Mouse (Mus musculus): Measurements from ENCODE around the gene Ikbke. TPM values are rescaled to one million over a fixed set of nuclear protein-coding genes. Genes with fewer than 3 reads are reported as not detected.

Ikbke gene
- polyA plus RNA-seq, 1 experiment from 2014 or later: 2.7 TPM

GRCm38 (mm10) chr1:131280280-131280679 is 874 bp upstream of the Ikbke start:
- 57% methylated on average over 3 of the region's 3 CpGs for WGBS
- H3K27me3 ChIP-seq: no peaks in the 10 kb centered on the region

GRCm38 (mm10) chr1:131278606-131279455 is 575 bp downstream of the Ikbke start:
- 0 out of 2 replicates have a peak overlapping the region, but pooled peaks have one; percentile 19 for H3K9ac ChIP-seq
- H3K27ac ChIP-seq: 0 out of 2 replicates have a peak overlapping the region, but pooled peaks have one; percentile 36
- WGBS: 47% methylated on average over 8 of the region's 8 CpGs
- ATAC-seq (ENCODE audit: insufficient number of reproducible peaks, insufficient read depth, low FRiP score, low TSS enrichment): no peak
- H3K9me3 ChIP-seq: no peaks in the 10 kb centered on the region
- H3K4me2 ChIP-seq (replicated peaks): peak overlapping the region; percentile 52
- H3K4me1 ChIP-seq: peaks cover 13% of the 10 kb centered on the region; the same call in 1 of the 2 replicates
- no peaks in the 10 kb centered on the region for H3K36me3 ChIP-seq
- peak overlapping the region; percentile 35 for H3K4me3 ChIP-seq
- H3K27me3 ChIP-seq: no peaks in the 10 kb centered on the region

More at GRCm38 (mm10) chr1:131280280-131280679, 874 bp upstream of the Ikbke start:
- ATAC-seq (ENCODE audit: insufficient number of reproducible peaks, insufficient read depth, low FRiP score, low TSS enrichment): no peak
- Histone ChIP-seq H3K4me2 (replicated peaks) (no peak overlapping the region), H3K36me3 (no peaks in the 10 kb centered on the region), H3K27ac (no peak overlapping the region), H3K4me3 (no peak overlapping the region), H3K4me1 (peaks cover 13% of the 10 kb centered on the region; the same call in 1 of the 2 replicates), H3K9me3 (no peaks in the 10 kb centered on the region), H3K9ac (no peak overlapping the region)

- no peak overlapping the region for H3K27ac ChIP-seq
Observed at GRCm38 (mm10) chr1:131276831-131277230, 2.6 kb downstream of the Ikbke start.

GRCm38 (mm10) chr1:131275577-131275976 is 3.8 kb downstream of the Ikbke start:
- no peaks in the 10 kb centered on the region for H3K9me3 ChIP-seq
- 78% methylated on average over 14 of the region's 14 CpGs for WGBS
- no peak overlapping the region for H3K27ac ChIP-seq
- H3K4me2 ChIP-seq (replicated peaks): no peak overlapping the region
- no peak overlapping the region for H3K9ac ChIP-seq
- H3K4me1 ChIP-seq: peaks cover 13% of the 10 kb centered on the region; the same call in 1 of the 2 replicates
- H3K36me3 ChIP-seq: no peaks in the 10 kb centered on the region
- no peak overlapping the region for H3K4me3 ChIP-seq
- H3K27me3 ChIP-seq: no peaks in the 10 kb centered on the region
- no peak for ATAC-seq (ENCODE audit: insufficient number of reproducible peaks, insufficient read depth, low FRiP score, low TSS enrichment)

More at GRCm38 (mm10) chr1:131276831-131277230, 2.6 kb downstream of the Ikbke start:
- no peaks in the 10 kb centered on the region for H3K9me3 ChIP-seq
- no peak overlapping the region for H3K4me2 ChIP-seq (replicated peaks)
- no peaks in the 10 kb centered on the region for H3K36me3 ChIP-seq
- H3K27me3 ChIP-seq: no peaks in the 10 kb centered on the region
- peaks cover 13% of the 10 kb centered on the region; the same call in 1 of the 2 replicates for H3K4me1 ChIP-seq
- no peak for ATAC-seq (ENCODE audit: insufficient number of reproducible peaks, insufficient read depth, low FRiP score, low TSS enrichment)
- no peak overlapping the region for H3K4me3 ChIP-seq
- no peak overlapping the region for H3K9ac ChIP-seq

- Histone ChIP-seq H3K9ac (no peak overlapping the region), H3K36me3 (no peaks in the 10 kb centered on the region), H3K27me3 (0 out of 2 replicates have a peak, but pooled peaks cover 2% of the 10 kb centered on the region), H3K4me2 (replicated peaks) (no peak overlapping the region), H3K4me3 (no peak overlapping the region), H3K4me1 (peaks cover 13% of the 10 kb centered on the region; the same call in 1 of the 2 replicates), H3K27ac (no peak overlapping the region), H3K9me3 (no peaks in the 10 kb centered on the region)
- no peak for ATAC-seq (ENCODE audit: insufficient number of reproducible peaks, insufficient read depth, low FRiP score, low TSS enrichment)
- WGBS: 47% methylated on average over 22 of the region's 22 CpGs
Observed at GRCm38 (mm10) chr1:131274725-131275539, 4.5 kb downstream of the Ikbke start.

GRCm38 (mm10) chr1:131269797-131270578 is 9.4 kb downstream of the Ikbke start:
- Histone ChIP-seq H3K4me2 (replicated peaks) (peak overlapping the region; percentile 25; the same call in 1 of the 2 replicates), H3K36me3 (no peaks in the 10 kb centered on the region), H3K4me1 (no peaks in the 10 kb centered on the region), H3K9ac (no peak overlapping the region), H3K9me3 (no peaks in the 10 kb centered on the region), H3K27ac (no peak overlapping the region), H3K4me3 (no peak overlapping the region), H3K27me3 (0 out of 2 replicates have a peak, but pooled peaks cover 5% of the 10 kb centered on the region)
- ATAC-seq (ENCODE audit: insufficient number of reproducible peaks, insufficient read depth, low FRiP score, low TSS enrichment): peak; percentile 50; the same call in 1 of the 2 replicates
- 32% methylated on average over 22 of the region's 22 CpGs for WGBS

- 0 out of 2 replicates have a peak, but pooled peaks cover 5% of the 10 kb centered on the region for H3K27me3 ChIP-seq
- no peak overlapping the region for H3K27ac ChIP-seq
- H3K4me3 ChIP-seq: no peak overlapping the region
- no peaks in the 10 kb centered on the region for H3K9me3 ChIP-seq
- H3K36me3 ChIP-seq: no peaks in the 10 kb centered on the region
- WGBS: 81% methylated on average over 10 of the region's 10 CpGs
- no peak for ATAC-seq (ENCODE audit: insufficient number of reproducible peaks, insufficient read depth, low FRiP score, low TSS enrichment)
- no peaks in the 10 kb centered on the region for H3K4me1 ChIP-seq
- no peak overlapping the region for H3K4me2 ChIP-seq (replicated peaks)
- H3K9ac ChIP-seq: no peak overlapping the region
Observed at GRCm38 (mm10) chr1:131268776-131269175, 10.6 kb downstream of the Ikbke start.

GRCm38 (mm10) chr1:131263905-131264304 is 15.5 kb downstream of the Ikbke start:
- H3K9me3 ChIP-seq: no peaks in the 10 kb centered on the region
- 71% methylated on average over 12 of the region's 12 CpGs for WGBS
- H3K9ac ChIP-seq: no peak overlapping the region
- ATAC-seq (ENCODE audit: insufficient number of reproducible peaks, insufficient read depth, low FRiP score, low TSS enrichment): no peak
- no peaks in the 10 kb centered on the region for H3K36me3 ChIP-seq
- peaks cover 13% of the 10 kb centered on the region; the same call in 1 of the 2 replicates for H3K27me3 ChIP-seq
- no peak overlapping the region for H3K4me3 ChIP-seq
- H3K4me1 ChIP-seq: no peaks in the 10 kb centered on the region
- H3K4me2 ChIP-seq (replicated peaks): no peak overlapping the region
- no peak overlapping the region for H3K27ac ChIP-seq

- Histone ChIP-seq H3K27me3 (peaks cover 17% of the 10 kb centered on the region; the same call in 1 of the 2 replicates), H3K27ac (no peak overlapping the region), H3K9me3 (no peaks in the 10 kb centered on the region), H3K4me1 (no peaks in the 10 kb centered on the region), H3K36me3 (no peaks in the 10 kb centered on the region), H3K4me3 (no peak overlapping the region), H3K4me2 (replicated peaks) (no peak overlapping the region), H3K9ac (no peak overlapping the region)
- no peak for ATAC-seq (ENCODE audit: insufficient number of reproducible peaks, insufficient read depth, low FRiP score, low TSS enrichment)
- WGBS: 29% methylated on average over 10 of the region's 10 CpGs
Observed at GRCm38 (mm10) chr1:131260309-131260656, 19.1 kb downstream of the Ikbke start.

- Histone ChIP-seq H3K27ac (no peak overlapping the region), H3K4me3 (no peak overlapping the region), H3K9ac (no peak overlapping the region), H3K27me3 (peaks cover 17% of the 10 kb centered on the region; the same call in 1 of the 2 replicates), H3K4me2 (replicated peaks) (no peak overlapping the region), H3K9me3 (no peaks in the 10 kb centered on the region), H3K36me3 (no peaks in the 10 kb centered on the region), H3K4me1 (no peaks in the 10 kb centered on the region)
- ATAC-seq (ENCODE audit: insufficient number of reproducible peaks, insufficient read depth, low FRiP score, low TSS enrichment): no peak
- 68% methylated on average over 10 of the region's 10 CpGs for WGBS
Observed at GRCm38 (mm10) chr1:131259632-131260308, 19.6 kb downstream of the Ikbke start.

All from embryonic facial prominence, embryonic 12.5 days (tissue).